ENCODE assay signal across 12 mouse cellular contexts in genomic region chr6:29362246-29363128, GRCm38 (mm10). TPM values are rescaled to one million over a fixed set of nuclear protein-coding genes. Genes with fewer than 3 reads are reported as not detected.
DNase-seq lines count a peak whose midpoint lies in the region; ATAC-seq and TF ChIP-seq lines count a peak whose summit lies in the region.
"Had no signal": no experiment of that assay in that cellular context is flagged by ENCODE, and none has a peak within 500 bp of the region (broad histone marks: within the 10 kb centered on the region; RNA-seq: fewer than 3 reads in every experiment).

No protein-coding gene starts in this region.

- no peak overlapping the region for H3K4me3 ChIP-seq in heart, postnatal 0 days (ENCODE audit: low read depth, low read length)
- no peak overlapping the region for H3K4me3 ChIP-seq in midbrain, embryonic 14.5 days (replicated peaks; ENCODE audit: low read depth, low read length)
- no peak overlapping the region for H3K4me3 ChIP-seq in midbrain, embryonic 10.5 days
- H3K4me3 ChIP-seq in embryonic facial prominence, embryonic 14.5 days (ENCODE audit: low read depth, low read length), result no peak overlapping the region
- no peak overlapping the region for H3K4me3 ChIP-seq in neural tube, embryonic 13.5 days
- H3K4me3 ChIP-seq: erythroblast, embryonic 14.5 days had no signal

- 38% methylated on average over 7 of the region's 7 CpGs for WGBS in heart, postnatal 0 days
- 58% methylated on average over 7 of the region's 7 CpGs for WGBS in midbrain, embryonic 14.5 days
- WGBS in midbrain, embryonic 10.5 days, result 80% methylated on average over 7 of the region's 7 CpGs
- 27% methylated on average over 7 of the region's 7 CpGs for WGBS in embryonic facial prominence, embryonic 14.5 days
- 58% methylated on average over 7 of the region's 7 CpGs for WGBS in neural tube, embryonic 13.5 days

- TF ChIP-seq CTCF in heart, postnatal 0 days (IDR thresholded peaks at IDR 0.05; ENCODE audit: low read depth), result peak; percentile 56

- H3K9me3 ChIP-seq in heart, postnatal 0 days (replicated peaks; ENCODE audit: control insufficient read depth, low read length), result no peaks in the 10 kb centered on the region
- H3K9me3 ChIP-seq in midbrain, embryonic 14.5 days (ENCODE audit: control insufficient read depth, low read length), result no peaks in the 10 kb centered on the region
- no peaks in the 10 kb centered on the region for H3K9me3 ChIP-seq in midbrain, embryonic 10.5 days (replicated peaks)
- no peaks in the 10 kb centered on the region for H3K9me3 ChIP-seq in embryonic facial prominence, embryonic 14.5 days (ENCODE audit: control insufficient read depth, low read length)
- no peaks in the 10 kb centered on the region for H3K9me3 ChIP-seq in neural tube, embryonic 13.5 days

- peak; percentile 24; the same call in 1 of the 2 replicates for ATAC-seq in heart, postnatal 0 days (ENCODE audit: insufficient read depth, low read depth)
- no peak for ATAC-seq in midbrain, embryonic 14.5 days (ENCODE audit: low FRiP score, low TSS enrichment)
- peak; percentile 68 for ATAC-seq in embryonic facial prominence, embryonic 14.5 days (ENCODE audit: low read depth)
- ATAC-seq in neural tube, embryonic 13.5 days (ENCODE audit: low read depth), result no peak
- no peak for ATAC-seq in erythroblast, adult 5-6 weeks (replicated peaks; ENCODE audit: low FRiP score, poor library complexity, severe bottlenecking)
- ATAC-seq in erythroid progenitor cell, adult 5-6 weeks (replicated peaks; ENCODE audit: low FRiP score, poor library complexity, severe bottlenecking), result no peak
- ATAC-seq: activated CD4-positive, CD25-positive, alpha-beta regulatory T cell, adult 4 months had no signal

- no peaks in the 10 kb centered on the region for H3K27me3 ChIP-seq in heart, postnatal 0 days (ENCODE audit: control insufficient read depth, insufficient read depth, low read length)
- no peaks in the 10 kb centered on the region for H3K27me3 ChIP-seq in midbrain, embryonic 14.5 days (ENCODE audit: control insufficient read depth, insufficient read depth, low read length)
- no peaks in the 10 kb centered on the region for H3K27me3 ChIP-seq in midbrain, embryonic 10.5 days (ENCODE audit: low read depth, poor library complexity, severe bottlenecking)
- H3K27me3 ChIP-seq in embryonic facial prominence, embryonic 14.5 days (replicated peaks; ENCODE audit: control insufficient read depth, insufficient read depth, low read length), result no peaks in the 10 kb centered on the region
- no peaks in the 10 kb centered on the region for H3K27me3 ChIP-seq in neural tube, embryonic 13.5 days

- H3K4me1 ChIP-seq in heart, postnatal 0 days (ENCODE audit: control insufficient read depth, insufficient read depth), result peaks cover 19% of the 10 kb centered on the region
- H3K4me1 ChIP-seq in midbrain, embryonic 14.5 days (ENCODE audit: control insufficient read depth, insufficient read depth, low read length), result no peaks in the 10 kb centered on the region
- H3K4me1 ChIP-seq in midbrain, embryonic 10.5 days, result no peaks in the 10 kb centered on the region
- H3K4me1 ChIP-seq in embryonic facial prominence, embryonic 14.5 days (ENCODE audit: control insufficient read depth, insufficient read depth, low read length), result peaks cover 8% of the 10 kb centered on the region
- H3K4me1 ChIP-seq in neural tube, embryonic 13.5 days (replicated peaks), result peaks cover 10% of the 10 kb centered on the region; the same call in 1 of the 2 replicates

- no peak for DNase-seq in heart, postnatal 0 days (ENCODE audit: low spot score)
- no peak for DNase-seq in heart, adult 8-10 months (ENCODE audit: low spot score)
- DNase-seq in midbrain, embryonic 14.5 days, result peak; percentile 43
- DNase-seq in midbrain, embryonic 10.5 days (ENCODE audit: low spot score), result no peak
- peak; percentile 73 for DNase-seq in embryonic facial prominence, embryonic 14.5 days (ENCODE audit: low spot score)

- H3K36me3 ChIP-seq in heart, postnatal 0 days (replicated peaks; ENCODE audit: control insufficient read depth, insufficient read depth, low read length), result peaks cover 48% of the 10 kb centered on the region
- H3K36me3 ChIP-seq in midbrain, embryonic 14.5 days (ENCODE audit: control insufficient read depth, insufficient read depth, low read length), result peaks cover 40% of the 10 kb centered on the region
- H3K36me3 ChIP-seq in midbrain, embryonic 10.5 days, result peaks cover 86% of the 10 kb centered on the region
- H3K36me3 ChIP-seq in embryonic facial prominence, embryonic 14.5 days (ENCODE audit: control insufficient read depth, insufficient read depth, low read length), result peaks cover 79% of the 10 kb centered on the region
- peaks cover 34% of the 10 kb centered on the region for H3K36me3 ChIP-seq in neural tube, embryonic 13.5 days

- H3K9ac ChIP-seq in heart, postnatal 0 days (replicated peaks; ENCODE audit: low read depth, low read length), result no peak overlapping the region
- H3K9ac ChIP-seq in midbrain, embryonic 14.5 days (replicated peaks; ENCODE audit: low read length), result no peak overlapping the region
- H3K9ac ChIP-seq in embryonic facial prominence, embryonic 14.5 days (ENCODE audit: low read depth, low read length), result no peak overlapping the region
- H3K9ac ChIP-seq in neural tube, embryonic 13.5 days, result no peak overlapping the region

- peak overlapping the region; percentile 71 for H3K27ac ChIP-seq in heart, postnatal 0 days (ENCODE audit: low read depth)
- H3K27ac ChIP-seq in midbrain, embryonic 14.5 days (replicated peaks; ENCODE audit: low read depth, low read length), result no peak overlapping the region
- no peak overlapping the region for H3K27ac ChIP-seq in midbrain, embryonic 10.5 days (replicated peaks)
- peak overlapping the region; percentile 48 for H3K27ac ChIP-seq in embryonic facial prominence, embryonic 14.5 days (replicated peaks; ENCODE audit: low read depth, low read length)
- peak overlapping the region; percentile 33; the same call in 1 of the 2 replicates for H3K27ac ChIP-seq in neural tube, embryonic 13.5 days (replicated peaks)

- no peak overlapping the region for H3K4me2 ChIP-seq in heart, postnatal 0 days (ENCODE audit: low read depth, low read length)
- no peak overlapping the region for H3K4me2 ChIP-seq in midbrain, embryonic 14.5 days (ENCODE audit: low read length)
- H3K4me2 ChIP-seq in embryonic facial prominence, embryonic 14.5 days (ENCODE audit: low read depth, low read length), result no peak overlapping the region
- no peak overlapping the region for H3K4me2 ChIP-seq in neural tube, embryonic 13.5 days

- TF ChIP-seq EP300 in heart, postnatal 0 days (IDR thresholded peaks at IDR 0.05; ENCODE audit: low read depth), result no peak

RNA-seq across cellular contexts. Expression of gene Calu, which starts 14.6 kb away (rescaled TPM):
- total RNA-seq in heart, postnatal 0 days (2014; rRNA removed; ENCODE audit: low replicate concordance), result 296 and 341 TPM in 2 replicates
- polyA plus RNA-seq in heart, postnatal 0 days (2015; fragmentation: Nextera tagmentation; extraction: Ambion mirVana), result 278 and 287 TPM in 2 replicates
- 100 to 1,000 TPM; 230 to 251 (median 234) TPM for total RNA-seq in heart, adult 8-10 months (2022)
- polyA plus RNA-seq in midbrain, embryonic 14.5 days (2014; fragmentation: Nextera tagmentation; extraction: Ambion mirVana), result 109 and 181 TPM in 2 replicates
- polyA plus RNA-seq in midbrain, embryonic 10.5 days (2016; fragmentation: Nextera tagmentation; extraction: Ambion mirVana), result 246 and 248 TPM in 2 replicates
- polyA plus RNA-seq in embryonic facial prominence, embryonic 14.5 days (2014; fragmentation: Nextera tagmentation; extraction: Ambion mirVana), result 575 and 595 TPM in 2 replicates
- polyA plus RNA-seq in neural tube, embryonic 13.5 days (2015; fragmentation: Nextera tagmentation; extraction: Ambion mirVana), result 180 and 200 TPM in 2 replicates
- 23.1 and 25.1 TPM in 2 replicates for total RNA-seq in erythroblast, adult 5-6 weeks (2015; ENCODE audit: low replicate concordance)
- total RNA-seq in erythroblast, adult 5-6 weeks (2017; ENCODE audit: low replicate concordance), result 34.1 and 52.3 TPM in 2 replicates
- total RNA-seq in erythroid progenitor cell, adult 5-6 weeks (2015; ENCODE audit: low replicate concordance), result 23.1 and 26.7 TPM in 2 replicates
- 41.5 and 53.8 TPM in 2 replicates for total RNA-seq in erythroid progenitor cell, adult 5-6 weeks (2017; ENCODE audit: low replicate concordance)

RNA-seq across cellular contexts. Expression of gene Opn1sw, which starts 25.8 kb away (rescaled TPM):
- total RNA-seq in heart, postnatal 0 days (2014; rRNA removed; ENCODE audit: low replicate concordance), result 15.1 TPM in 1 of 2 replicates, not detected in the other
- 0.12 and 0.40 TPM in 2 replicates for polyA plus RNA-seq in heart, postnatal 0 days (2015; fragmentation: Nextera tagmentation; extraction: Ambion mirVana)
- total RNA-seq in heart, adult 8-10 months (2022), result under 1 TPM in 2 of 4 experiments, not detected in 2; 0.22 to 0.79 TPM
- 0.31 and 0.36 TPM in 2 replicates for polyA plus RNA-seq in midbrain, embryonic 14.5 days (2014; fragmentation: Nextera tagmentation; extraction: Ambion mirVana)
- 0.14 and 0.20 TPM in 2 replicates for polyA plus RNA-seq in midbrain, embryonic 10.5 days (2016; fragmentation: Nextera tagmentation; extraction: Ambion mirVana)
- polyA plus RNA-seq in embryonic facial prominence, embryonic 14.5 days (2014; fragmentation: Nextera tagmentation; extraction: Ambion mirVana), result 0.96 and 1.3 TPM in 2 replicates
- 0.25 and 0.34 TPM in 2 replicates for polyA plus RNA-seq in neural tube, embryonic 13.5 days (2015; fragmentation: Nextera tagmentation; extraction: Ambion mirVana)
- total RNA-seq in erythroblast, adult 5-6 weeks (2015; ENCODE audit: low replicate concordance), result not detected in 2 replicates
- total RNA-seq in erythroblast, adult 5-6 weeks (2017; ENCODE audit: low replicate concordance), result not detected in 2 replicates
- total RNA-seq in erythroid progenitor cell, adult 5-6 weeks (2015; ENCODE audit: low replicate concordance), result not detected in 2 replicates
- not detected in 2 replicates for total RNA-seq in erythroid progenitor cell, adult 5-6 weeks (2017; ENCODE audit: low replicate concordance)
- total RNA-seq: monocyte, adult 5-6 weeks had no signal
- polyA plus RNA-seq: erythroblast, embryonic 14.5 days had no signal

RNA-seq across cellular contexts. Expression of gene Ccdc136, which starts 33.6 kb away (rescaled TPM):
- total RNA-seq in heart, postnatal 0 days (2014; rRNA removed; ENCODE audit: low replicate concordance), result 14.9 and 15.7 TPM in 2 replicates
- 10.6 and 14.3 TPM in 2 replicates for polyA plus RNA-seq in heart, postnatal 0 days (2015; fragmentation: Nextera tagmentation; extraction: Ambion mirVana)
- 1 to 10 TPM; 1.1 to 2.9 (median 2.5) TPM for total RNA-seq in heart, adult 8-10 months (2022)
- 30.6 and 33.5 TPM in 2 replicates for polyA plus RNA-seq in midbrain, embryonic 14.5 days (2014; fragmentation: Nextera tagmentation; extraction: Ambion mirVana)
- 20.9 and 21.7 TPM in 2 replicates for polyA plus RNA-seq in midbrain, embryonic 10.5 days (2016; fragmentation: Nextera tagmentation; extraction: Ambion mirVana)
- 19.5 and 21.3 TPM in 2 replicates for polyA plus RNA-seq in embryonic facial prominence, embryonic 14.5 days (2014; fragmentation: Nextera tagmentation; extraction: Ambion mirVana)
- polyA plus RNA-seq in neural tube, embryonic 13.5 days (2015; fragmentation: Nextera tagmentation; extraction: Ambion mirVana), result 45.0 and 45.5 TPM in 2 replicates
- total RNA-seq in erythroblast, adult 5-6 weeks (2015; ENCODE audit: low replicate concordance), result not detected in 2 replicates
- not detected in 2 replicates for total RNA-seq in erythroblast, adult 5-6 weeks (2017; ENCODE audit: low replicate concordance)
- total RNA-seq in erythroid progenitor cell, adult 5-6 weeks (2015; ENCODE audit: low replicate concordance), result not detected in 2 replicates
- not detected in 2 replicates for total RNA-seq in erythroid progenitor cell, adult 5-6 weeks (2017; ENCODE audit: low replicate concordance)
- polyA plus RNA-seq: erythroblast, embryonic 14.5 days had no signal

RNA-seq across cellular contexts. Expression of gene Fam71f1, which starts 43.5 kb away (rescaled TPM):
- total RNA-seq in heart, postnatal 0 days (2014; rRNA removed; ENCODE audit: low replicate concordance), result not detected in 2 replicates
- polyA plus RNA-seq in heart, postnatal 0 days (2015; fragmentation: Nextera tagmentation; extraction: Ambion mirVana), result 0.07 TPM in 1 of 2 replicates, not detected in the other
- not detected for total RNA-seq in heart, adult 8-10 months (2022)
- not detected in 2 replicates for polyA plus RNA-seq in midbrain, embryonic 14.5 days (2014; fragmentation: Nextera tagmentation; extraction: Ambion mirVana)
- polyA plus RNA-seq in midbrain, embryonic 10.5 days (2016; fragmentation: Nextera tagmentation; extraction: Ambion mirVana), result not detected in 2 replicates
- 0.17 and 0.42 TPM in 2 replicates for polyA plus RNA-seq in embryonic facial prominence, embryonic 14.5 days (2014; fragmentation: Nextera tagmentation; extraction: Ambion mirVana)
- not detected in 2 replicates for polyA plus RNA-seq in neural tube, embryonic 13.5 days (2015; fragmentation: Nextera tagmentation; extraction: Ambion mirVana)
- total RNA-seq in erythroblast, adult 5-6 weeks (2015; ENCODE audit: low replicate concordance), result not detected in 2 replicates
- total RNA-seq in erythroblast, adult 5-6 weeks (2017; ENCODE audit: low replicate concordance), result not detected in 2 replicates
- not detected in 2 replicates for total RNA-seq in erythroid progenitor cell, adult 5-6 weeks (2015; ENCODE audit: low replicate concordance)
- total RNA-seq in erythroid progenitor cell, adult 5-6 weeks (2017; ENCODE audit: low replicate concordance), result not detected in 2 replicates
- total RNA-seq: left cerebral cortex, adult 18-20 months; monocyte, adult 5-6 weeks had no signal
- polyA plus RNA-seq: activated CD4-positive, CD25-positive, alpha-beta regulatory T cell, adult 4 months; erythroblast, embryonic 14.5 days had no signal

Comparison
In these comparisons a context has a peak if more than half of its experiments do, and no peak if none do; other contexts are left out.
1. DNase-seq: peak in midbrain, embryonic 14.5 days (single experiment) and embryonic facial prominence, embryonic 14.5 days (single experiment); none in heart, postnatal 0 days (single experiment), heart, adult 8-10 months (single experiment) and midbrain, embryonic 10.5 days (single experiment).
2. ATAC-seq: peak in heart, postnatal 0 days (single experiment) and embryonic facial prominence, embryonic 14.5 days (single experiment); none in midbrain, embryonic 14.5 days (single experiment), neural tube, embryonic 13.5 days (single experiment), erythroblast, adult 5-6 weeks (single experiment) and erythroid progenitor cell, adult 5-6 weeks (single experiment).
3. H3K27ac ChIP-seq: peak in heart, postnatal 0 days (single experiment), embryonic facial prominence, embryonic 14.5 days (single experiment) and neural tube, embryonic 13.5 days (single experiment); none in midbrain, embryonic 14.5 days (single experiment) and midbrain, embryonic 10.5 days (single experiment).